Mouse (Mus musculus) kidney, adult 2 months (tissue): ENCODE results near the gene Ttll11.

Source experiments
- CTCF ChIP-seq: fragments of 200-500 bp; conservative IDR thresholded peaks from 2 replicates; pipeline ENCODE4 v1.5.1; 2011; ENCODE audit warnings: low read depth, mild to moderate bottlenecking, control low read depth, low read length, moderate library complexity, mixed read lengths; ENCODE audit not compliant: insufficient read depth, insufficient read length
- POLR2A ChIP-seq: fragments of 200-500 bp; IDR thresholded peaks from one replicate; pipeline ENCODE4 v1.6.1; 2011; ENCODE audit warnings: low read depth, low read length, control low read depth

DNA sequence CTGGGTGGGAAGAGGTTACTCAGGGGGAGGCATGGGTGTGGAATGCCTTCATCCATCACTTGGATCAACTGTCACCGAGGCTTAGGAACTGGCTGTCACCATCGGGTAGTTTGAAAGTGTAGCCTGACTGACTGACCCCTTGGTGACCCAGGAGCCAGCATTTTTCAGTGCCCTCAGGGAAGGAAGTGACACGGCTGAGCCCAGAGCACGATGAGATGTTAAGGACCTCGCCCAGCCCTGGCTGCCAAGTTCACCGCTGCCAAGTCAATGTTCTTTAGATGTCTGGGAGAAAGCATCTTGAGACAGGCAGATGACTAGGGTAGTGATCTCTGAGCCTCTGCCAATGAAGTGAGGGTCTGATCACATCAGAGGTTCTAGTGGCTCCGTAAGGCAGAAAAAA is 95.4 kb downstream of the Ttll11 start:
- no peak for TF ChIP-seq POLR2A
- no peak for TF ChIP-seq CTCF
